ENCODE assay signal across 23 mouse cellular contexts in the genomic region with DNA sequence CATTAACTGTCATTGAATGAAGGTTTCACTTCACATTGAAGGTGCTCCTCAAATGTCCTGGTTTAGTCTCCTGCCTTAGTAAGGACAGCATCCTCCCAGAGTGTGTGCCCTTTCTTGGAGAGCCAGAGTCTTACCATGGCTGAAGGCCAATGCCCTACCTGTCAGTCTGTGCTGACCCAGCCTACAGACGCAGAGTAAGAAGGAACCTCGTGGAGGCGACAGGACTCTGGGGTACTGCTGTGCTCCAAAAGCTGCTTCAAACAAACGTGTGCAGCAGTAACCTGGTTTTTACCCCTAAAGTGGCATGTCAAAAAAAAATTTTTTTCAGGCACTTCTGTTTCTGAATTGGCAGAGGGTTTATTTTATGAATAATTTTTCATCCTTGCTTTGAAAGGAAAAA.
"Had no signal": no experiment of that assay in that cellular context is flagged by ENCODE, and none has a peak within 500 bp of the region (broad histone marks: within the 10 kb centered on the region; RNA-seq: fewer than 3 reads in every experiment).

No protein-coding gene starts in this region.

- H3K27ac ChIP-seq: gastrocnemius, adult 2 months; heart, embryonic 10.5 days; hindbrain, embryonic 10.5 days; hindbrain, embryonic 12.5 days; hindbrain, embryonic 14.5 days; layer of hippocampus, adult 2 months; limb, embryonic 13.5 days; limb, embryonic 15.5 days; liver, embryonic 13.5 days; liver, embryonic 15.5 days had no signal

- H3K27me3 ChIP-seq: heart, embryonic 12.5 days; hindbrain, embryonic 12.5 days; limb, embryonic 15.5 days; liver, embryonic 13.5 days; liver, embryonic 15.5 days had no signal

- H3K4me3 ChIP-seq: gastrocnemius, adult 2 months; heart, embryonic 10.5 days; heart, embryonic 12.5 days; hindbrain, embryonic 10.5 days; hindbrain, embryonic 12.5 days; layer of hippocampus, adult 2 months; limb, embryonic 13.5 days; limb, embryonic 15.5 days; liver, embryonic 13.5 days; liver, embryonic 15.5 days had no signal

- H3K36me3 ChIP-seq: heart, embryonic 10.5 days; heart, embryonic 12.5 days; hindbrain, embryonic 10.5 days; hindbrain, embryonic 12.5 days; limb, embryonic 13.5 days; limb, embryonic 15.5 days; liver, embryonic 13.5 days; liver, embryonic 15.5 days had no signal

- ATAC-seq: hindbrain, embryonic 16.5 days; inflammation-experienced regulatory T-cells, adult 6 months; intestine, postnatal 0 days had no signal

- H3K9ac ChIP-seq: heart, embryonic 12.5 days; hindbrain, embryonic 12.5 days; hindbrain, embryonic 14.5 days; limb, embryonic 13.5 days; limb, embryonic 15.5 days; liver, embryonic 13.5 days; liver, embryonic 15.5 days had no signal

- H3K9me3 ChIP-seq: heart, embryonic 10.5 days; heart, embryonic 12.5 days; hindbrain, embryonic 10.5 days; hindbrain, embryonic 12.5 days; limb, embryonic 13.5 days; limb, embryonic 15.5 days; liver, embryonic 13.5 days; liver, embryonic 15.5 days had no signal

- DNase-seq: gastrocnemius, adult 2 months; gastrocnemius, postnatal 10 days; gastrocnemius, postnatal 25 days; heart, postnatal 10 days; heart, postnatal 4 days; kidney, adult 18-20 months; kidney, adult 8-10 months; kidney, postnatal 10 days; kidney, postnatal 25 days; kidney, postnatal 4 days; liver, embryonic 13.5 days had no signal

- H3K4me1 ChIP-seq: hindbrain, embryonic 10.5 days; hindbrain, embryonic 12.5 days; limb, embryonic 15.5 days had no signal
